Mouse (Mus musculus) testis, adult 2 months (tissue): ENCODE results near the gene Rbm28. TPM values are rescaled to one million over a fixed set of nuclear protein-coding genes. Genes with fewer than 3 reads are reported as not detected.

Experiments used
- H3K27ac ChIP-seq: fragments of 200-500 bp; 2 replicates; pipeline ENCODE4 v1.5.1; 2012; ENCODE audit warnings: low read depth, low read length; ENCODE audit not compliant: control insufficient read depth, insufficient read depth
- H3K27me3 ChIP-seq: fragments of 200-500 bp; 2 replicates; pipeline ENCODE4 v1.6.1; 2012; ENCODE audit warnings: mild to moderate bottlenecking, low read length, moderate library complexity; ENCODE audit not compliant: control insufficient read depth, insufficient read depth
- H3K36me3 ChIP-seq: fragments of 200-500 bp; 2 replicates; pipeline ENCODE4 v1.6.1; 2012; ENCODE audit warnings: mild to moderate bottlenecking, low read length; ENCODE audit not compliant: control insufficient read depth, insufficient read depth
- H3K4me1 ChIP-seq: fragments of 200-500 bp; 2 replicates; pipeline ENCODE4 v1.6.1; 2012; ENCODE audit warnings: low read length; ENCODE audit not compliant: control insufficient read depth, insufficient read depth
- H3K4me3 ChIP-seq: fragments of 200-500 bp; 2 replicates; pipeline ENCODE4 v1.5.1; 2012; ENCODE audit warnings: low read depth, mild to moderate bottlenecking, low read length, moderate library complexity, mixed read lengths; ENCODE audit not compliant: control insufficient read depth
- CTCF ChIP-seq: fragments of 200-500 bp; IDR thresholded peaks from 2 replicates; pipeline ENCODE4 v1.5.1; 2012; ENCODE audit warnings: low read depth, mild to moderate bottlenecking, inconsistent platforms, low read length, moderate library complexity; ENCODE audit not compliant: control insufficient read depth, insufficient read depth, insufficient replicate concordance
- POLR2A ChIP-seq: fragments of 200-500 bp; IDR thresholded peaks from 2 replicates; pipeline ENCODE4 v1.6.1; 2012; ENCODE audit warnings: low read depth, mild to moderate bottlenecking, inconsistent platforms, low read length, moderate library complexity; ENCODE audit not compliant: control insufficient read depth
- polyA plus RNA-seq: library from polyadenylated mRNA; depleted of rRNA; stranded (reverse); fragments of >200 nt; gene quantifications from 2 replicates; pipeline ENCODE4 v1.2.3, GENCODE M21; 2012

Rbm28 gene
- polyA plus RNA-seq, 1 experiment = 27.1 TPM

DNA sequence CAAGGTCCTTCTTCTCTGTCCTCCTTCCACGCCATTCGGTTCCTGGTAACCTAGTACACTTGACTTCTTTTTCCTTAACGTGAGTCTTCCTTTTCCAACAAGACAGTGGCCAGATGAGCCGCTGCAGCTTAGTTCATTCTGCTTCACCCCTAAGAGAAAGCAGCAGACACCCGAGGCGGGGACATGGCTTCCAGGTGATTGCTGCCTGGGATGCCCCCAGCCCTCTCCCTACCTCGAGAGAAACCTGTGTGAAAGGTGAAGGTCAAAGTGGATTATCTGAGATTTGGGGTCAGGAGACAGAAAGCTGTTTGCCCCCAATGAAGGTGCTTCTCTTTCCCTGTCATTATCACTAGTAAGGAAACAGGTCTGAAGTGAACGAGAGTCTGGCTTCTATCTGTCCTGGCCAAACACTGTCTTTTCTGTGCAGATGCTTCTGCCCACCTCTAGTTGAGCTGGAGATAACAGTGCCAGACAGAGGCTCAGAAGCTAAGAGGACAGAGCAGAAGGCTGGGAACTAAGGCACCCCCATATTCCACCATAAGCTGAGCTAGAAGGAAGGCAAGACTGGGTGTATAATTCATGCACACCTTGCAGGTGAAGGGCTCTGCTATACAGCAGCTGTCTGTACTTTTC is 34.5 kb upstream of the Rbm28 start:
- Histone ChIP-seq H3K27ac (no peak overlapping the region), H3K36me3 (no peaks in the 10 kb centered on the region), H3K4me1 (peaks cover 15% of the 10 kb centered on the region), H3K4me3 (peak overlapping the region; percentile 77), H3K27me3 (no peaks in the 10 kb centered on the region)
- TF ChIP-seq POLR2A (no peak), CTCF (no peak)

DNA sequence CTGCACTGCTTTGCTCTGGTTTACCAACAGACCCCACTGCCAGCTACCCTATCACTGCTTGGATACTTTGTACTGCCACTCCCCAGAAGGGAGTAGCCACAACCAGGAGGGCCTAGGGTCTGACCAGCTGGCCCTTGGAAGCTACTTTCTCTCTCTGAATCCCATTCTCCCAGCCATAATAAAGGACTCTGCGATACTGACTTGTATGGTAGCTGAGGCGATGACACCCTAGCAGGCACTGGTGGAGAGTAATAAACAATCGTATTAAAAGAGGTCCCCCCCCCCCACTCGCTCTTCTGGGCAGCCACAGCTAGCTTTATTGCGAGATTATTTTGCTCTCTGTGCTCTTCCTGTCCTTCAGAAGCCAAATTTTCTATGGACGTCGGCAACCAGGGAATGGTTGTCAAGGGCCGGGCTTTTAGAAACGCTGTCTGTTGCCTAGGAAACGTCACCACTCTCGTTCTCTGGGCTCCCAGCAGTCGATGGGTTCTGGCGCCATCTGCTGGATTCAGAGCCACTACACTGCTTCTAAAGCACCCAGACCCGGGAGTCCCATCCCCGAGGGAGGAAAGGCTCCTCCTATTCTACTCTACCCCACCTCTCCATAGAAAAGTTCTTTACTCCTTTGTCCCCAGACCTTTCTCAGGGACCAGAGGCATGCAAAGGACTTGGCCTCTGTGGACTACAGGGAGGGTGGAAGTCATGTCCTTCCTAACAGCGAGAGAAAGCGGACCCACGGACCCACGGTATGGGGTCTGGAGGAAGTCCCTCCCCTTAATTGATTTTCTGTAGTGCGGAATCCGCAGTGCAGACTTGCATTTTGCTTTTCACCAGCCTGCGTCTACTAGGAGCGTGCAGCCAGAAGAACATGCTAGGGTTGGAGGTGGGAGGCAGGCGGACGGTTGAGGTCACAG is 33.8 kb upstream of the Rbm28 start:
- Histone ChIP-seq H3K27ac (no peak overlapping the region), H3K27me3 (no peaks in the 10 kb centered on the region), H3K4me3 (peak overlapping the region; percentile 77), H3K4me1 (peaks cover 15% of the 10 kb centered on the region), H3K36me3 (no peaks in the 10 kb centered on the region)
- TF ChIP-seq CTCF (peak; percentile 87), POLR2A (no peak)

DNA sequence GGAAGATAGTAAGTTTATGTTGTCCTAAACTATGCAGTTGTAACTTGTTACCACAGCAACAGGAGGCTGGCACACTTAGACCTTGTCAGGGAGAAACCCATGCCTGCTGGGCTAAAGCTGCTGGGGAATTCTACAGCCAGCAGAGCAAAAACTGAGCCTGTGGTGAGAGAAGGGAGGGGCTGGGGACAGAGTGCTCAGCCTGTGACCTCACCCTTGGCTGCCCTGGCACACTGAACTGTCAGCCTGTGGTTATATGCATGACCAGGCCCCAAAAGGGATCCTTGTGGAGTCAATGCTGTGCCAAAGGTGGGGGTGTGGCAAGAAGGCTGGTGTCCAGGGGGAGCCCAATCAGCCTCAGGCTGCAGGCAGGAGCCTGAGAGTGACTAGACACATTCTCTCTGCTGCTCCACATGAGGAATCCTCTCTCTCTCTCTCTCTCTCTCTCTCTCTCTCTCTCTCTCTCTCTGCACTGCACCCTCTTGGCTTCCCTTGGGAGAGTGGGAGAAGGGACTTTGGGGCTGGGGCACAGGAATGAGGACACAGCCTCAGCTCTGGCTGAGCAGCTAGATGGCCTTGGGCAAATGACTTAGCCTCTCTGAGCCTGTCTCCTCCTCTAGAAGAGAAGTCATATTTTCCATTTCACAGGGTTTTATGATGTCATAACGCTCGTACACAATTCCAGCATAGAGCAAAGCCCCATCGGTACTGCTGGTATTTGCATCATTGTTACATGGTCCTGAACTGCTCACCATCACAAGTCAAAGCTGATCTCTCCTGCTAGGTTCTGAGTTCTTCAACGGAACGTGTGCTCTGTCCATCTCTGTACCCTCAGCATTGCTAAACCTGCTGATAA is 31.3 kb upstream of the Rbm28 start:
- H3K27me3 ChIP-seq = no peaks in the 10 kb centered on the region
- TF ChIP-seq CTCF (no peak), POLR2A (no peak)
- peaks cover 15% of the 10 kb centered on the region for H3K4me1 ChIP-seq
- H3K36me3 ChIP-seq = no peaks in the 10 kb centered on the region
- H3K4me3 ChIP-seq = no peak overlapping the region
- no peak overlapping the region for H3K27ac ChIP-seq

DNA sequence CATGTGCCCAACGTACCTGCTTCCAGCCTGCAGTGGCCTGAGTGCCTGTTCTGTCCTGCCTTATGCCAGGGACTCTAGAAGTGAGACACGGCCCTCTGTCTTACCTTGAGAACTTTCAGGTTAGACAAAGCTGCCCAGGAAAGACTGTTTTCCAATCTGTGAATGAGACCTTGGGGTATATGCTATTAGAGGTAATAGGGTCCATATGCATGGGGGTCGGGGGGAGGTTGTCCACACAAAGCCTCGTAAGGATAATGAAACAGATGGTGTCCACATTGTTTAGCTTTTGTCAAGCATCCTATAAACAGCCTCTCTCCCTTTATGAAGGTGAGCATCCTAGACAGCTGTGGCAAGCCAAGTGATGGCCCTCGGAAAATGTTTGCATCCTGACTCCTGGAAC is 30.3 kb upstream of the Rbm28 start:
- no peak overlapping the region for H3K27ac ChIP-seq
- peaks cover 13% of the 10 kb centered on the region for H3K4me1 ChIP-seq
- H3K4me3 ChIP-seq = no peak overlapping the region
- TF ChIP-seq POLR2A (no peak), CTCF (no peak)
- H3K27me3 ChIP-seq = no peaks in the 10 kb centered on the region
- H3K36me3 ChIP-seq = no peaks in the 10 kb centered on the region

DNA sequence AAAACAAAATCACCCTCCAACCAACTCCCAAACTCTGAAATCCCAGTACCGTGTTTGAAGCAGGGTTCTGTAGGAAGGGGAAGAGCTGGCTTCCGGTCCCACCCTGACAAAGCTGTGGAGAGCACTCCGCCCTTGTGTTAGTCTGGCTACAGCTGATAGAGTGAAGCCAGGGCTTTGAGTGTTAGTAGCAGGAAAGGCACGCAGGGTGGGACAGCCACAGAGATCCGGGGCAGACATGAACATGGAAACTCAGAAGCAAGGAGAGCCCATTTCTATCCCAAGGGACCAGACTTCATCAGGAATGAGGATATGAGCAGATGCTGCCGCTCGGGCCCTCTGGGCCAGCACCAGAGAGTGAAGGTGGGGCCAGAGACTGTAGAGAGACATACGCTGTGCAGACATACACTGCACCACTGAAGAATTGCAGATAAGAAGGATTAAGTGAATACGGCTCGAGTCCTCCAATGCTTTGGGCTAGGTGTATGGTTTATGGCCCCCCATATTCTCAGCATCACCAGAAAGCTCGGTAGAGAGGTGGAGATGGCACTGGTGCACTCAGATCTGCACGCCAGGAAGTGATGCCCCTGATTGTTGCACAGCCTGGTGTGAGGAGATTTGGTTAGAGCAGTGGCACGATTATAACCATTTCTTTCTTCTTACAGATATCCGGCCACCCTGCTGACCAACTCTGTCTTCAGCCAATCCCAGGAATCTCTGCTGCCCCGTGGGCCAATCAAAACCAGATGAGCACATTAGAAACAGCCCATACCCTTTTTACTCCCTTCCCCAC is 29.4 kb upstream of the Rbm28 start:
- Histone ChIP-seq H3K36me3 (no peaks in the 10 kb centered on the region), H3K4me1 (peaks cover 11% of the 10 kb centered on the region), H3K27ac (no peak overlapping the region), H3K4me3 (no peak overlapping the region), H3K27me3 (no peaks in the 10 kb centered on the region)
- no peak for TF ChIP-seq POLR2A
- TF ChIP-seq CTCF = no peak

DNA sequence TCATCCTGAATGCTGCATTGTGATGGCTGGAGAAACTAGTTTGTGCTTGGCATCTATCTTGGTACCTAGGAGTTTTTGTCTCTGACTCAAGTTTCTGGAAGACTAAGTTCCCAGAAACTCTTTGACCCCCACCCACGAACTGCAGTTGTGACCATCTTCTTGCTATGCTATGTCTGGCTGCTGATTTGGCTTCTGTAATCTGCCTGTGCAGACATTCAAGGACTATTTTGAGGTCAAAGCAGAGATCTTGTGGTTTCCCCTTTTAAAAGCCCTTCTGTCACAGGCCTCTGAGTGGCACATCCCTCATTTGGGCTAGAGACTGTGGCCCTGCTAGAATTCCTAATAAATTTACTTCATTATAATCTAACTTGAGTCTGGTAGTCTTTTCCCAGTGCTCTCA is 23.1 kb upstream of the Rbm28 start:
- TF ChIP-seq POLR2A (no peak), CTCF (no peak)
- no peak overlapping the region for H3K27ac ChIP-seq
- no peaks in the 10 kb centered on the region for H3K36me3 ChIP-seq
- H3K4me1 ChIP-seq = no peaks in the 10 kb centered on the region
- no peaks in the 10 kb centered on the region for H3K27me3 ChIP-seq
- H3K4me3 ChIP-seq = no peak overlapping the region
